Mouse (Mus musculus): ENCODE measurements at regions not wholly inside any gene's neighbourhood (a gene's known extent, or its start where the extent isn't known, plus 50 kb on each side); places are given as distances from the start of the nearest gene placed in this dataset.
"Not testable (repeated sequence)": the region's sequence is repeated elsewhere in the genome, so short reads cannot be mapped to it uniquely, and the experiment has no call there.

DNA sequence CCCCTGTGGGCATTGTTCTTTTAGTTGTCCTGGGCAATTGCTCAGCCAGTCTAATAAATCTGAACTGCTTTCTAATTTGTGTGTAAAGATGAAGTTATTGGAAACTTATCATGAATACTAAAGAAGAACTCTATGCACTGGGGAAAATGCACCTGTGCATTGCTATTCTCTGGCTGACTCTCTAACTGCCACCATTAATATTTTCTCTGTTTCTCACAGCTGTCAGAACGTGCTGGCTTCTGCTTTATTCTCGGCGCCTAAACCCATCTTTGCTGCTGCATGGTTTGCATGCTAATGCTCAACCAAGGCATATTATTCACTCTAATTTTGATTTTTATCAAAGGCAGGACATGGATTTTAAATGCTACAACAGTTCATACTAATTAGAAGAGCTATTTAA, 128.9 kb upstream of the Gm527 start:
- ATAC-seq (ENCODE audit: low TSS enrichment), result no peak

GRCm38 (mm10) chr12:64808492-64808891, 109.2 kb upstream of the Gm527 start:
- not testable (repeated sequence) for ATAC-seq (ENCODE audit: low TSS enrichment)

DNA sequence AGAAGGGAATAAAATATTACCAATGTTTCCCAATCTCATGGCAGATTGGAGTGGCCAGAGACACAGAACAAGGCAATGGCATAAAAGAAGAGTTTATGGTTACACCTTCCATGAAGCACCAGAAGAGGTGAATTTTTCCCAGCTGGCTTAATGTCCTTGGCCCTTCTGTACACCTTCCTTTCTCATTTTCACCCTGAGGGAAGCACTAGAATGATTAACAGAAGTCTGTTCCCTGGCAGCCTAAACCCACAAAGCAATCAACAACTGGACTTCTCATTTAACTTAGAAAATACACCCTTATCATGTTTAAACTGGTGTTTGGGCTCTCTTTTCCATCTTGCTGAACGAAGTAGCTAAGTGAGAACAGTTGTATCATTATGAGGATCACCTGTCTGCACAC, 107.6 kb upstream of the Gm527 start:
- no peak for ATAC-seq (ENCODE audit: low TSS enrichment)

GRCm38 (mm10) chr12:64815871-64816270, 101.8 kb upstream of the Gm527 start:
- ATAC-seq (ENCODE audit: low TSS enrichment), result no peak

GRCm38 (mm10) chr12:64817056-64817810, 100.5 kb upstream of the Gm527 start:
- ATAC-seq (ENCODE audit: low TSS enrichment), result 0 out of 2 replicates have a peak, but pooled peaks have one; percentile 55

DNA sequence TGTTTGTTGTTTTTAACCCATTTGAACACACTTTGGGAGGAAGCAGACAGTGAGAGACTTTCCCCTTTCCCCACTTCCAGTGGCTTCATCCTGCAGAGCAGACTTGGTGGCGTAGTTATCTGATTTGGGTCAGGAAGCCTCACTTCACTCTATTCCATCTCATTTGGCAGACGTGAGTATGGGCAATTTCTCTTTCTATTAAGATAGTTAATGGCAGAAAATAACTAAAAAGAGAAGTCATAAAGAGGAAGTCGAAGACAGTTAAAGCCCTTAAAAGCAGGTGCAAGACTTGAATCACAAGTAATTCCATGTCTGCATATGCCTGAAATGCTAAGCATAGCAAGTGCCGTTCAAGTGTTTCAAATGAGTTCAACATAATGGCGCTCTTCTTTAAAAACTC, 97.0 kb upstream of the Gm527 start:
- ATAC-seq (ENCODE audit: low TSS enrichment), result no peak

DNA sequence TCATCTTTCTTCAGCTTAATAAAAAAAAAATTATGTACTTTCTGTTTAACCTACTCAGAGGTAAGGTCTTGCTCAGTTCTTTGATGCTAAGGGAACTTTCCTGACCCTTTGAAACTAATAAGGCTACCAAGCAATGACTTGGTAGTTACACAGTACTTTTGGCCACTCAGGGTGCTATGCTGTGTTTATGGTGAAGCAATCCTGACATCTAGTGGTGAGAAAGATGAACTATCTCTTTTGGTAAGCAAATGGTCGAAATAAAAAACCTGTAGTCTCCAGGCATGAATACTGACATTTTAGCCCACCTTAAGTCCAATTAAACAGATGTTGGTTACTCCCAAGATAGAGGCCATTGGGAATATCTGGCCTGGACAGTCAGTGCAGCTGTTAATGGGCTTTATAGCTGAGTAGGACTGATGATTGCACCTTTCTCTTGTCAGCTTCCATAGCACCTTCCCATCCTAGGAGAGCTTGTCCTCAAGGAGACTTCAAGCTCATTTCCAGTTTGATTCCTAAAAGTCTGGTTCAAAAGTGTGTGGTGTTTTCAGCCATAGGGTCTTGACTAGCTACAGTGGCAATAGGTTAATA, 88.0 kb upstream of the Gm527 start:
- ATAC-seq (ENCODE audit: low TSS enrichment), result peak; percentile 80

GRCm38 (mm10) chr12:64832313-64833151, 85.2 kb upstream of the Gm527 start:
- no peak for ATAC-seq (ENCODE audit: low TSS enrichment)

- ATAC-seq (ENCODE audit: low TSS enrichment), result peak; percentile 55; the same call in 1 of the 2 replicates
Measured at GRCm38 (mm10) chr12:64857709-64858108, 60.0 kb upstream of the Gm527 start.

Measured in frontal cortex, adult (tissue).